Mouse (Mus musculus) lung, postnatal 14 days (tissue): ENCODE results near the gene Nxnl2.
A peak's percentile ranks its signal among the peaks of the same experiment; 100 is the strongest.

Experiments
- DNase-seq: peaks from one replicate; pipeline ENCODE4 v3.0.0; 2021

Gene Nxnl2

DNA sequence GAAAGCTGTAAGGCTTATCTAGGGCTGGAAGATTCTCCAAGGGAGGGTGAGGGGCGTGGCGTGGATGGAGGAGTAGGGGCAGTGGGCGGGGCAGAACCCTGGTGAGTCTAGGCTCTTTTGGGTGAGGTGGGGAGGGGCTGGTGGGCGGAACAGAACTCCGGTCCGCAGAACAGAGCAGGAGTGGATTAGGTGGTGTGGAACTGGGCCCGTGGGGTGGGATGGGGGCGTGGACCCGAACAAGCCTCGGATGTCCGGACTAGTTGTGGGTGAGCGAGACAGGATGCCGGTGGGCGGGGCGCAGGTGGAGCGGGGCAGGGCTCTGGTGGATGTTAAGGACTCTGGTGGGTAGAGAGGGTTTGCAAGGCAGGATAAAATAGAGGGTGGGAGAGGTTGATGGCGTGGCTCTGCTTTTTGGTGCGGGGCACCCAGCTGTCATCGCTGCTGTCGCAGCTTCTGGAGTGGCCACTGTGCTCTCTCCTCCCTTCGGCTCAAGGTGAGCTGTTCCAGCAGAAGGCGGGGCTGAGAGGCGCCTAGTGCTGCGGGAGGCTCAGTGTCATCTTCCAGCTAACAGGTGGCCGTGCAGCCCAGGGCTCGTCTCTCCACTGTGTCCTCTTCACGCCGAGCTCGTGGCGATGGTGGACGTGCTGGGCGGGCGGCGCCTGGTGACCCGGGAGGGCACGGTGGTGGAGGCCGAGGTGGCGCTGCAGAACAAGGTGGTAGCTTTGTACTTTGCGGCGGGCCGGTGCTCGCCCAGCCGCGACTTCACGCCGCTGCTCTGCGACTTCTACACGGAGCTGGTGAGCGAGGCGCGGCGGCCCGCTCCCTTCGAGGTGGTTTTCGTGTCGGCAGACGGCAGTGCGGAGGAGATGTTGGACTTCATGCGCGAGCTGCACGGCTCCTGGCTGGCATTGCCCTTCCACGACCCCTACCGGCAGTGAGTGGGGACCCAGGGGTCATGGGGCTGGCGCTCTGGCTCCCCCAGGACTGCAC is at the start of gene Nxnl2:
Gene Nxnl2 (plus strand): TSS at position 332 of the 990 bp plus-strand sequence.
- DNase-seq: peak; percentile 71

DNA sequence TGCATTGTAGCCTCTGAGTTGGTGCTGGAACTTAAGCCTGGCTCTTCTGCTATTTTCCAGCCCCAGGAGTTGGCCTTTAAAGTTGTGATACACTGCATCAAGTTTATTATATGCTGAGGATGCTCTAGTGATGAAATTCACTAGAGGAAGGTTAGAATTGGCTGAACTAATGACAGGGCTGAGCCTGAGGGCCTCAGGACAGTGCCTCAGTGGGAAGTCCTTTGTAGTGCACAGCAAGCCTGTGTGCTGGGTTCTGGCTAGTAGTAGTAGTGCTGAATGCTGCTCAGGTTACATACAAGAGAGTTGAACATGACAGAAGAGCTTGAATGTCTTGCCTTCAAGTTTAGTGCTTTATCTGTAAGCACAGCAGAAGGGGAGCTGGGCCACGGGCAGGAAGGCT is 48.9 kb upstream of the Nxnl2 start:
- DNase-seq: no peak

DNA sequence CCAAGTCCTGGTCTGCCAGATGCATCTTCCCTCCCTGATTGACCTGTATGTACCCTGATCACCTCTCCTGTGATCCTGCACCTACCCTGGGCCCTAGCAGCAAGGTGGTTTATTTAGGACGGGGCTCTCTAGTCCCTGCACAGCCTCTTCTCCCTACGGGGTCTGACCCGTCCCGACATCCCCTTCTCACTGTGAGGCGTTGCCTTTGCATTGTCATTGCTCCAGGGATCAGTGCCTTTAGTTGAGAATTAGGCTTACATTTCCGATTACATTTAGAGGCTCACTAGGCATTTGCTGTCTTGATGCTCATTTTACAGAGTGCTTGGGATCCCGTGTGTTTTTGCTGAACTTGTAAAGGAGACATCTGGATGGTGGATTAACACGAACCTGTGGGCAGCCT is 48.1 kb upstream of the Nxnl2 start:
- DNase-seq: no peak

DNA sequence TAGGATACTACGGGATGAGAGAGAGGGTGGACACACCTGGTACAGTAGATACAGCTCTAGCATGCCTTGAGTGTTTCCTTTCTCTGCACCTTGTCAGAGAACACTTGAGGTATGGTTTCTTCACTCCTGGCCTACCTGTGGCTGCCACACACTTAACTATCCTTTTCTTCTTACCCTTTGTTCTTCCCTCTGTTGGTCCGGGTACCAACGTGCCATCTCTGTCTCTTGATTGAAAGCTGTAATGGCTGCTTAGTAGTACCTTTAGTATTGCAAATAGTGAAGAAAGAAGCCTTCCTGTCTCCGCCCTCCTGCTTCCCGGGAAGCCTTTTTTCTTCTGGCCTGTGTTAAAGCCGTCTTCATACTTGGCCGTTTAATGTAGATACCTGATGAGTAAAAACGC is 45.5 kb upstream of the Nxnl2 start:
- DNase-seq: no peak

DNA sequence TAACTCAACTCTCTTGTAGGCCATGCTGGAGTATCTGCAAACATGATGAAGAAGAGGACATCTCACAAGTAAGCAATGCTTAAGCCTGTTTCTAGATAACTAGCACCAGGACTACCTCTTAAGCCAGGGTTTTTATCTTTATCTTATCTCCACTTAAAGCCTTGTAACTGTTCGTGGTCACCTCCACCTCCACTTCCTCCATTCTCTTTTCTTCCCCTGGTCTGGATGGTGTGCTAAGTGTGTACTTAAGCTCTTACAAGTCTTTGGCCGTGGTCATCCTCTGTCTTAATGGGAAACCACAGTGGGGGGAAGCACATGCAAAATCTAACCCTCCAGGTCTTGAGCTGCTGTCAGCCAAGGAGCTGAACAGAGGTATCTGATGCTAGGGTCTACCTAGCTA is 42.9 kb upstream of the Nxnl2 start:
- DNase-seq: no peak

DNA sequence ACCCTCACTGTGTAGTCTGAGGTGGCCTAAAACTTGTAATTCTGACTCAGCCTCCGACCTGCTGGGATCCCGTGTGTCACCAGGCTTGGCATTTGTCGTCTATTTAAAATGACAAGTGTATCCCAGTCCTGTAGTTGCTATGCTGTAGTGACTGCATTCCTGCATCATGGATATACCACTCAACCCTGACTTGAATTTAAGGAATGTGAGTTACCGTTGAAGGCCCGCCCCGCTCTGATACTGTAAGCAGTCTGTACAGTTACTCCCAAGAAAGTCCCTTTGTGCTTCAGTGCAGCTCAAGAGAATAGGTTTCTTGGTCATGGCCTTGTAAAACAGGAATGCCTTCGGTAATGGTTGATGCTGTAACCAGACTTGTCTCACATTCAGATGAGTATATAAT is 42.4 kb upstream of the Nxnl2 start:
- no peak for DNase-seq

DNA sequence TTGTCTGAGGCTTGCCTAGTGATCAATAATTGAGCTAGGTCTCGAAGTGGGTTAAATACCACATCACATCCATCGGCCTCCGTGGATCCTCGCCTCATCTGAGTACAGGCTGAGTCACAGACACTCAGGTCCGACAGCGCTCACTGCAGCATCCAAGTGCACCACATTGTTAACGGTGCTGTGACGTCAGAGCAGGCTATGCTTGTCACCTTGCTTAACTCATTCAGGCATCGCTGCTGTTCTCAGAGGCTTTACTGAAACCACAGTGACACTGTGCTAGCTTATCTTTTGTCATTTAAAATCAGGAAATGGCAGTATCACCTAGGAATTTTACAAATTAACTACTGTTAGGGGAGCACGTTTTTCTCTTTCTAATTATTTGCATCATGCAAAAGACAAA is 39.6 kb upstream of the Nxnl2 start:
- DNase-seq: no peak

DNA sequence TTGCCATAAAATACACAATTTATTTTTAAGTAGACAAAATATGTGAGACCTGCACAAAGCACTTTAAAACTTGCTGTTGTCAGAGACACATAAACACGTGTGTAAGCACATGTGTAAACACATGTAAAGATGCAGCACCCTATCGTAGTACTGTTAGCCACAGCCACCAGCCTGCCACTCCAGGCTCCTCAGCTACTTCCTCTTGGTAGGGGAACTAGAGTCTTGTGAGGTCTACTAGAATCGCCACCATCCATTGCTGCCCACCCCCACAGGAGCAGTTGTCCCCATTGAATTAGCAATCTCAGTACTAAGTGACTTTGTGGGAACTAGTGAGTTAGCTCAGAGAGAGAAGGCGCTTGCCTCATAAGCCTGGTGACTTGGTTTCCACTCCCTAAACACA is 34.5 kb upstream of the Nxnl2 start:
- no peak for DNase-seq

DNA sequence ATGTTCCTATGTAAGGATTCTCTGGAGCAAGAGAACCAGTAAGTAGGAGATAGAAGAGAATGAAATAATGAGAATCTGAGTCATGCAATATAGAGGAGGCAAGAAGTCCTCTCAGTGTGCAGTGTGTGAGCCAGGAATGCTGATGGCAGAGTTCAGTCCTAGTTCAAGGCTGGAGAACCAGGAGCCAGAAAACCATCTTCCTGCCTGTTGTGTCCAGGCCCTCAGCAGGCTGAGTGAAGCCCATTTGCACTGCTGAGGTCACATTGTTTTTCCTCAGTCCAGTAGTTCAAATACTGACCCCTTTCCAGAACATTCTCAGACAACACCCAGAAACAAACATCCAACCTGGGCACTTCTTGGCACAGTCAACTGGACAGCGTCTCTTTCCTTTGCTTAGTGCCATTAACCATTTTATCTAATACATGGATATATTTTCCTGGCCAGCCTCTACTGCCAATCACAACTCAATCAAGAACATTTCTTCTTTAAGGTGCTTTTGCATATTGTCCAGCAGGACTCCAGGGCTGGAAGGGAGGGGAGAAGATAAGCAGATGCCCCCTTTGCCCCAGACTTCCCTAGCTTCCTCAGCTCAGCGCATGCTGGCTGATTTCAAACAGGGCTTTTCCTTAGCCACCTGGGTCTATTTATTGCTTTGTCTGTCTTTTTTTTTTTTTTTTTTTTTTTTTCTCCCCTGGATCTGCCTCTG is 33.7 kb upstream of the Nxnl2 start:
- no peak for DNase-seq

DNA sequence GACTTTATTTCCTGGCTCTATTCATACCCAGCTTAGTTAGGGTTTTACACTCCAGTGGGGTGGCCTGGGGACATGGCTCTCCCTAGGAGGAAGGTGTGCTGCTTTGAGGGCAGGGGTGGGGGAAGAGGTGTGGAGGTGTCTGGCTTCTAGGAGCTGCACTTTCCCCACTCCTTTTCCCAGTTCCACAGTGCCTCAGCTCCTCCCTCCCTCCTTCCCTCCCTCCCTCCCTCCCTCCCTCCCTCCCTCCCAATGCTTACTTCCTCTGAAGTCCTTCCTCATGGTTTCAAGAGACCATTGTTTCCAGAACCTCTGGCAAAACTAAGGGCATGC is 33.2 kb upstream of the Nxnl2 start:
- DNase-seq: no peak

DNA sequence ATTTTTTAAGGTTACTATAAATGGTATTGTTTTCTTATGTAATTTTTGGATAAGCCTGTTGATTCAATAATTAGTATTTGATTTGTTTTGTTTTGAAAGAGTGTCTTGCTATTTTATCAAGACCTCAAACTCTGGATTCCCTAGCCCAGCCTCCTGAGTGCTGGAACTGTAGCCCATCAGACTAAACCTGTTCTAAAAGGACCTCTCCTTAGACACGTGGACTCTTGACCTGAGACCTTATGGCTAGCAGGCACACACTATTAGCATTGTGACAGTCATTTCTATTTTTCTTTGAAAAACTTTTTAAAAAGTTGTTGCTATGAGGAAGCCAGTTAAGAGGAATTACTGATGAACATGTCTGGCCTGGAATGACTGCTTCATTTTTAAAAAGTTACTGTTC is 23.7 kb upstream of the Nxnl2 start:
- no peak for DNase-seq

DNA sequence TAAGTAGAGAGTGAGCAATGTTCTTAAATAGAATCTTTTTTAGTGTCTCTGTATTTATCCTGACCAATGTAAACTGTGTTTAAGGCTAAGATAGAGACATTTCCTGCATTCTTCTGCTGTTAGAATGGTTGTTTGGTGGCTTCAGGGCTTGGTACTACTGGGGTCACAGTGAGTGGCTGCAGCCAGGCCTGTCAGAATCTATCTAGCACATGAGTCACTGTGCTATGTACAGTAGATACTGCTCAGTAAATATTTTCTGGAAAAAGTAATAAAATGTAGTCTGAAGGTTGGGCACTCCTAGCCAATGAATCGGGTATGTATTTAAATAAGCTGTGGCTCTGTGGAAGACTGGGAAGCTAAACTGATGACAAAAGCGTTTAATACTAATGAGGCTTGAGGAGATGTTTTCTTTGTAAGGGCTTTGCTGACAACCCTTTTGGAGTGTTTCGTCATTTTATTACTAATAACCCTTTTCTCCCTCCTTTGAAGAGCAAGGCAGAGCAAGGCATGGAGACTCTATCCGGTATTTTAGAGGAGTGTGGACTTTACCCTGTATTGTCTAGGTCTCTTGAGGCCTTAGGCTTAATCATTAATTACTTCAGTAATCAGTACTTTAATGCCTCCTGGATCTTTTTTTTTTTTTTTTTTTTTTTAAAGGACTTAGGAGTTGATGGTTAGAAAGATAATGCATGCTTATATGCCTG is 17.7 kb upstream of the Nxnl2 start:
- DNase-seq: no peak

DNA sequence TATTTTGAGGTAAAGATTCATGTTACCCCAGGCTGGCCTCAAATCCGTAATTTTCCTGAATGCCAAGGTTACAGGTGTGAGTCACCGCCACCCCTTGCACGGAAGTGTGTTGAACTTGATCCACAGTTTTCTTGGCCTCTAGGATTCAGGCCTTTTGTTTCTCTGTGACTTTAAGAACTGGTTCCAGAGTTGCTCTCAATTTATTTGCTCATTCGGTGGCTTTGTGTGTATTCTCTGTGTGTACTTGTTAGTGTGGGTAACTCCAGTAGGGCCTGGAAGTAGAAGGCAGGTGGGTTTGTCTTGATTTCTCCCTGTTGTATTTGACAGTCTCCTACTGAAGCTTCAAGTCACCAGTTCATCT is 17.2 kb upstream of the Nxnl2 start:
- DNase-seq: no peak

DNA sequence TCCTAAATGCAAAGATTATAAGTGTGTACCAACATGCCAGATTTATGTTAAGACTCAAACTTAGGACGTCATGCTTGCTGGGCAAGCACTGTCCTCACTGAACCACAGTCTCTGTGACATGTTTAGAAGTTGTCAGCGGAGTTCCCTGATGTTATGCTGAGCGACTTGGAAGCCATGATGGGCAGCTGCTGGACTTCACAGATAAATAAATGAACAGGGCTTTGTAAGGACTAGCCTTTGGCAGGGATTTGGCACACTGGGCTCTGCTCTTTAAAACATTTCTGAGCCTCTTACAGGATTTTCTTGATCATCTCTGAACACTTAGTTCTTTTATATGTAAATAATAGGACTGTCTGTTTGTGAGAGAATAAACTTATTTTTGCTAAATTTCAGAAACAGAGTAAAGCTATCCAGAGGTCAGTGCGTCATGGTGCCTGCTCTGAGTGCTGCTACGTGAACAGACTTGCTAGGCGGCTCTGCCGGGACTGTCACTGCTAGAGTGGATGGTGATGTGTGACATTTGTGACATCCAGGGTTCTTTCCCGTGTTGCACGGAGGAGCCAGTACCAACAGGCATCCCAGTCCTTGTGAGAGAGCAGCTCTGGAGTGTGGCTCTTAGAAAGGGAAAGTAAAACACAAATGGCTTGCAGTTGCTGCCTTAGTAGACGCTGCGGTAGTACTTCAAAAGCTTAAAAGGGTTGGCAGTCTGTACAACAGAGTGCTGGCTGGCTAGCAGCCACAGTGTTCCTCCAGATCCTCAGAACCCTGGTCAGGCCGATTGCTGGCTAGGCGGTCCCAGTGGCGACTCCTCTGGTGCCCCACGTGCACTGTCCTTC is 15.4 kb upstream of the Nxnl2 start:
- peak; percentile 27 for DNase-seq

DNA sequence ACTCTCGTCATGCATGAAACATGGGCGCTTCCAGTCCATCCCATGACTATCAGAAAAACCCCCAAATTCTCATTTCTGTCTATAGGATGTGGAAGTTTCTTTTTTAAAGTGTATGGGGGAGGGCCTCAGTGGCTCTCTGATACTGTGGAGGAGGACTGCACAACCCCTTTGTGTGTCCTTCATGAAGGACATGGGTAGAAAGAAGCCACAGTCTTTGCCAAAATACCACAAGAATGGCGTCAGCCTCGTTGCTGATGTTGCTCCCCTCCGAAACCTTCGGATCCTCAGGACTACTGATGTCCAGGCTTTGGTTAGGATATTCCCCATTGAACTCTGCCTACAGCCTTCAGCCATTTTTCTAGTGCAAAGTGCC is 14.8 kb upstream of the Nxnl2 start:
- DNase-seq: no peak

DNA sequence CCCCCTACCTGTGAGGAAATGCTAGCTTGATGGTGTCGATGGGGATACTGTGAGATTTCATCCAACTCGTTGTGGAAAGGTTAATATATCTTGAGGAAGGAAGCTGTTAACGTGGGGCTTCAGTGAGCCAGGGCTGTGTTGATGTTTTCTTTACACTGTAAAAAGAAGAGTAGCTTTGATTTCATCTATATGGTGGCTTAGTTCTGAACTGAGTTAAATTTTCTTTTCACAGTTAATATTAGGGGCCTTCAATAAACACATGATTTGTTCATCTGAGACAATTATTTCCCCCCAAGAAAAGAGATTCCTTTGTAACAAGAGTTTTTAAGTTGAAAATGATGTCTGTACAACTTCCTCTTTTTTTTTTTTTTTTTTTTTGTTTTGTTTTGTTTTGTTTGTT is 13.5 kb upstream of the Nxnl2 start:
- DNase-seq: no peak

DNA sequence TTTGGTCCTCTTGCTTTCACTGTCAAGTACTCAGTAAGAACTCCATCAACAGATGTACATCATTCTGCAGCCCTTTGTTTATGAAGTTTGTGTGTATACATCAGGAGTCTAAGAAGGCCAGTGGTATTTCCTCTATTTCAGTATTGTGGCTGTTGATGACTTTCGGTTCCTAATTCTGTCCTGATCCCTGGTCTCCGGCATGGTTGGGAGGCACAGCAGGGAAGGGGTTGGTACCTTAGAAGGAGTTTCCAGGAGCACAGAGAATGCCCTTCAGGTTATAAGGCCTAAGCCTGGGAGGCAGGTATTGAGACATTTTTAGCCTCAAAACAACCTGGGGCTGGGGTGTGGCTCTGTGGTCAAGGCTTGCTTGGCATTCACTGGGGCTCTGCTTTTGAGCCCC is 9.2 kb upstream of the Nxnl2 start:
- DNase-seq: no peak

DNA sequence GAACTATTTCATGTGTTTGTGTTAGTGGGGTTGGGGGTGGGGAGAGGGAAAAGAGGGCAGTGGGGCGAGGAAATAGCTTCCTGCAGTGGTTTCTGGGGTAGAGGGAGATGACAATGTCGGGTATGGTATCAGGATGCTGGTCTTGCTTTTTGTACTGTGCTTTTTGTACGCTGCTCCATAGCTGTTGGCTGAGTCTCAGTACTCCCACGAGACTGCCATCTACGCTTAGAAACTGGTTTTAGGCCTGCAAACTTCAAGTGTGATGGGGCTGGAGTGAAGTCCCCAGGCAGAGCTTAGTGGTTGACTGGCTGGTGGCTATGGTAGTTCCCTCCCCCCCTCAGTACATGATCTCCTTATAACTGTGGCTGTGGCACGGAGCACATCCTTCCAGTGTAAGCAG is 8.6 kb upstream of the Nxnl2 start:
- DNase-seq: no peak

DNA sequence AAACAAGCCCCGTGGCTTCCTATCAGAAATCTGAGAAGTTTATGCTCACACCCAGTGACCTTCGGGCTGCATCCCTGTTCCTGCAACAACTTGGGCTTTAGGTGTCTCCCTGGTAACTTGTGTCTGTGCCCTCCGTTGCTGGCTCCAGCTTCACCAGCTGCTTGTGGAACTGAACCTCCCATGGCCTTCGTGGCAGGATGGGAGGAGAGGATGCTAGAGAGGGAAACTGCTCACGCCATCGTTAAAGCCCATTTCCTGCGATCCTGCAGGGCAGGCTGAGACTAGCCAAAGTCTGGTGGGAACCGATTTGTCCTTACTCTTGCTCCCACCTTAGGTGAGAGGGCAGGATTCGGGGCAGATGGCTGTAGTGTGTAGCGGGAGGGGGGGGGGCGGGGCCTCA is 4.1 kb upstream of the Nxnl2 start:
- no peak for DNase-seq

DNA sequence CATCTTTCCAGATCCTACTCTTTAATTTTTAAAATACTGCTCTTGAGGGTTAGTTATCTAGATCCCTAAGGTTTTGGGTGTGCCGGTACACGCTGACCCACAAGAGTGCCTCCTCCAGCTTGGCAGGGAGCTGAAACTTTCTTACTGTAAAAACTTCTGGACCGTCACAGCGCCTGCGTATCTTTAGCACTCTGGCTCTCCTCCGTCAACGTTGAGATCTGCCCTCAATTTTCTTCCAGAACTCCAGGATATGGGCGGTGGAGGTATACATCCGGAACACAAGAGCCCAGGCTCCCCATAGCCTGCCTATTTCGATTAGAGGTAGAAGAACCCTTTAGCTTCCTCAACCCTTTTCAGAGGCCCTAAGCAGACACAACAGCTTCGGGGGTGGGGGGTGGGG is 607 bp upstream of the Nxnl2 start:
- peak; percentile 23 for DNase-seq

DNA sequence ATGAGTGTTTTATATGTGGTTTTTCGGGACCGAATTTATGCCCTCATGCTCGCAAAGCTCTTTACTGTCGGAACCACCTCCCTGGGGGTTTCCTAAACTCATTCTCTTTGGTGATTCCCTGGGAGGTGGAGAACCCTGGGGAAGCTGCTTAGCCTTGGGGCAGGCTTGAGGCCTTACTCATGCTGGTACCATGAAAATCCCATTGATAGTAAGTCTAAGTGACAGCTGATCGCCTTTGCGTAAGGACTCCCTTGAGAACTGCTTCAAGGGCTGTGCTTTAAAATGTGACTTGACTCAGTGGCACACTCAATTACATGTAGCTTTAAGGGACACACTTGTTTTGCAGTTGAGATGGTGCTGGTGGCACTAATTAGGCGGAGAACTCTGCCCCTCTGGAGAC is 1.8 kb downstream of the Nxnl2 start:
- DNase-seq: no peak

DNA sequence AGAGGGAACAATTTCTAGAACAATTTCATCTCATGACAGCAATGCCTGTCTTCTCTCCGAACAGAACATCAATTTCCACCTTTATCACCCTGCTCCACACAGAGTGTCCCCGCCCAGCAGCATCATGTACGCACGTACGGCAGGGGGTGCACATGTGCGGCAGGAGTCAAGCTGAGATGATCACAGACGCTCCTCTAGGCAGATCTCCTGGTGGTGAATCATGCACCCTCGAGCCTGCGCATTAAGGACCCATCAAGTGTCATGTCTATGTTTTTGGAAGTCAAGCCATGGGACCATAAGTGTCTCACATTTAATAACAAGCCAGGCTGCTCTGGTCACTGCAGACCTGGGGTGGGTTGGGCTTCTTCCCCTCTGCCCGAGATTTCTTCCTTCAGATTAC is 8.1 kb downstream of the Nxnl2 start:
- no peak for DNase-seq

DNA sequence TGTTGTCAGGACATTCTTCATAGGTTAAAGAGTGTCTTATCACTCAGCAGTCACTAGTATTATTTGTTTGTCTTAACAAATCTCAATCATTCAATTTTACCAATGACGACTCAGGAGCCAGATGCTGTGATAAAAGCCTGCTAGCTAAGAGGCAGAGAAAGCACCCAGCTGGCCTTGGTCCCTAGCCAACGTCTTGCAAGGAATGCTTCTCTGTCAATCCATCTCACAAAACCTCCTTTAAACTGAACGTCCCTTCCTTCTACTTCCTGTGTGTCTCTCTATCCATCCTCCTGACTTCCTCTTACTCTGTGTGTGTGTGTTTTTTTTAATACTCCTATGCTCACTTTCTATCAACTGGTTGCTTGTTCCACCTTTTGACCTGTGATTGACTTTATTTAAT is 8.5 kb downstream of the Nxnl2 start:
- peak; percentile 51 for DNase-seq
